Mouse (Mus musculus): ENCODE data around the gene Gm3336. TPM values are rescaled to one million over a fixed set of nuclear protein-coding genes. Genes with fewer than 3 reads are reported as not detected.

The Gm3336 gene
- total and polyA plus RNA-seq, 2 experiments: 0.28 to 1.0 TPM

DNA sequence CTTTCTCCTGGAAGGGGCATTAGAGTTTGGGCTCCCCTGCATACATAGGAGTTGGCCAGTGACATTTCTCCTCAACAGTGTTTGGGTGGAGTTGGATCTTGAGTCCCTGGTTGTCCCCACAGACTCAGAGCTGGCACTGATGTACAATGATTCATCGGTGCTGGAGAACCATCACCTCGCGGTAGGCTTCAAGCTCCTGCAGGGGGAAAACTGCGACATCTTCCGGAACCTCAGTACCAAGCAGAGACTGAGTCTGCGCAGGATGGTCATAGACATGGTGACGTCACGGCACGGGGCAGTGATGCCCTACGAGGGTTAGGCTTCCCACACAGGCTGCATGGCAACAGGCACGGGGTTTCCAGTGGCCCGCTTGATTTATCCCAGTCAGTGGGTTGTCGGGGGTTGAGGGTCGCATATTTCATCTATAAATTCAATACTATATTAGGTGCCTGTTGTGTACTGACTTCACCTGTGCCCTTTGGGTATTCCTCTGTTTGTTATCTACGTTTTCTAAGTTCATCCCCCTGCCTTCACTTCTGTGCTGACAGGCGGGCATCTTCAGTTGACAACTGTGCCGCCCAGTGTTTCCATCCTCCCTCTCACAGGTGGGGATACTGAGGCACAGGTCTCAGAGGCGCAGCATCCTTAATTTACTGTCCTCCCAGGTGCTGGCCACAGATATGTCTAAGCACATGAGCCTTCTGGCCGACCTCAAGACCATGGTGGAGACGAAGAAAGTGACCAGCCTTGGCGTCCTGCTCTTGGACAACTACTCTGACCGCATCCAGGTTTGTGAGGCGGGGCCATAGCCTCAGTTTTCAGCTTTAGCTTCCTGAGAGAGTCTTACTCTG lies 30.1 kb downstream of the Gm3336 start:
- no peak for DNase-seq (ENCODE audit: extremely low read depth, low read depth, low spot score)
- no peak overlapping the region for H3K27ac ChIP-seq (replicated peaks; ENCODE audit: insufficient read depth, low read depth, low read length)
- H3K4me1 ChIP-seq (ENCODE audit: control insufficient read depth, insufficient read depth, low read length): peaks cover 3% of the 10 kb centered on the region; the same call in 1 of the 2 replicates
- WGBS: 92% methylated on average over 23 of the region's 23 CpGs
- no peak overlapping the region for H3K9ac ChIP-seq (ENCODE audit: low read depth, low read length)
- TF ChIP-seq POLR2A (IDR thresholded peaks at IDR 0.05; ENCODE audit: extremely low read depth, insufficient read depth, low read length): no peak
- H3K4me3 ChIP-seq (ENCODE audit: insufficient read depth, low read depth, low read length): no peak overlapping the region
- H3K36me3 ChIP-seq (ENCODE audit: control insufficient read depth, insufficient read depth, low read length): no peaks in the 10 kb centered on the region
- no peaks in the 10 kb centered on the region for H3K79me2 ChIP-seq (ENCODE audit: control insufficient read depth, insufficient read depth, low read length)
- H3K27me3 ChIP-seq (ENCODE audit: control insufficient read depth, insufficient read depth, low read length): no peaks in the 10 kb centered on the region

DNA sequence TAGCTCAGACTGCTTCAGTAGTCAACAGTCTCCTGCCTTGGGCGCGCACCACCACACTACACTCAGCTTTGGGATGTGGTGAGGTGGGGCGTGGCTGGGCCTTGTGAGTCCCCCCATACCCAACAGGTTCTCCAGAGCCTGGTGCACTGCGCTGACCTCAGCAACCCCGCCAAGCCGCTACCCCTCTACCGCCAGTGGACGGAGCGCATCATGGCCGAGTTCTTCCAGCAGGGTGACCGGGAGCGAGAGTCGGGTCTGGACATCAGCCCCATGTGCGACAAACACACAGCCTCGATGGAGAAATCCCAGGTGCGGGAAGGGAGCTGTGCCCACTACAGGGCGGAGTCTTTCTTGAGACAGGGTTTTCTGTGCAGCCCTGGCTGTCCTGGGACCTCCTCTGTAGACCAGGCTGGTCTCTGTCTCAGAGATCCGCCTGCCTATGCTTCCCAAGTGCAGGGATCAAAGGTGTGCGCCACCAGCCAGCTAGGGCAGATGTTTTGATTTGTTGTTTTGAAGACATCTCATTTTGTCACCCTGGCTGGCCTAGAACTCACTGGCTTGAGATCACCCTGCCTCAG lies 30.8 kb downstream of the Gm3336 start:
- Histone ChIP-seq H3K79me2 (ENCODE audit: control insufficient read depth, insufficient read depth, low read length) (no peaks in the 10 kb centered on the region), H3K4me3 (ENCODE audit: insufficient read depth, low read depth, low read length) (no peak overlapping the region), H3K27ac (replicated peaks; ENCODE audit: insufficient read depth, low read depth, low read length) (no peak overlapping the region), H3K36me3 (ENCODE audit: control insufficient read depth, insufficient read depth, low read length) (no peaks in the 10 kb centered on the region), H3K9ac (ENCODE audit: low read depth, low read length) (no peak overlapping the region), H3K27me3 (ENCODE audit: control insufficient read depth, insufficient read depth, low read length) (no peaks in the 10 kb centered on the region), H3K4me1 (ENCODE audit: control insufficient read depth, insufficient read depth, low read length) (no peaks in the 10 kb centered on the region; the same call in 1 of the 2 replicates)
- no peak for DNase-seq (ENCODE audit: extremely low read depth, low read depth, low spot score)
- 93% methylated on average over 19 of the region's 19 CpGs for WGBS
- TF ChIP-seq CTCF (IDR thresholded peaks at IDR 0.05; ENCODE audit: low read depth, low read length): no peak
- no peak for TF ChIP-seq POLR2A (IDR thresholded peaks at IDR 0.05; ENCODE audit: extremely low read depth, insufficient read depth, low read length)

DNA sequence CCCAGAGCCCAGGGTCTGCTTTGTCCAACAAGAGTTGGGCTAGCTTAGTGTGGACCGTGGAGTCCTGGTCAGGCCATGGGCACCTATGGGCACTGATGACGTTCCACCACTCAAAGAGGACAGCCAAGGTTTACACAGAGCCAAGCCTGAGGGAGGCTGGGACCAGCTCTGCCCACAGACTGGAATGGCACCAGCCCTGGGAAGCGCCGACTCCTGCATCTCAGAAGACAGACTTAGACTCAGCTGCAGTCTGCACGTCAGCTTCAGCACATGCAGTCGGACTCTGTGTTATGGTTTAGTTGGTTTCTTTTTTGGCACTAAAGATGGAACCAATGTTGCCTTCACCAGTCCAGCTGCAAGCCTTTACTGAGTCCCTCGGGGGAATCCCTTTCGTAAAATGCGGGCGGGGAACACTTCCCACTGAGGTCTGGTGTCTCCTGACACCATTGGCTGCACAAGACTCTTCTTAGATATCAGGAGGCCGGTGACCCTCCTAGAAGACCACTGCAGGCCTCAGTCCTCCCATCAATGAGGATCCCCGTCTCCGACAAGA lies 31.9 kb downstream of the Gm3336 start:
- Histone ChIP-seq H3K79me2 (ENCODE audit: control insufficient read depth, insufficient read depth, low read length) (peaks cover 4% of the 10 kb centered on the region; the same call in 1 of the 2 replicates), H3K9ac (ENCODE audit: low read depth, low read length) (no peak overlapping the region), H3K4me1 (ENCODE audit: control insufficient read depth, insufficient read depth, low read length) (peaks cover 2% of the 10 kb centered on the region; the same call in 1 of the 2 replicates), H3K27ac (replicated peaks; ENCODE audit: insufficient read depth, low read depth, low read length) (no peak overlapping the region), H3K4me3 (ENCODE audit: insufficient read depth, low read depth, low read length) (no peak overlapping the region), H3K27me3 (ENCODE audit: control insufficient read depth, insufficient read depth, low read length) (no peaks in the 10 kb centered on the region), H3K36me3 (ENCODE audit: control insufficient read depth, insufficient read depth, low read length) (no peaks in the 10 kb centered on the region)
- no peak for DNase-seq (ENCODE audit: extremely low read depth, low read depth, low spot score)
- 93% methylated on average over 13 of the region's 13 CpGs for WGBS
- TF ChIP-seq CTCF (IDR thresholded peaks at IDR 0.05; ENCODE audit: low read depth, low read length) (no peak), POLR2A (IDR thresholded peaks at IDR 0.05; ENCODE audit: extremely low read depth, insufficient read depth, low read length) (no peak)

DNA sequence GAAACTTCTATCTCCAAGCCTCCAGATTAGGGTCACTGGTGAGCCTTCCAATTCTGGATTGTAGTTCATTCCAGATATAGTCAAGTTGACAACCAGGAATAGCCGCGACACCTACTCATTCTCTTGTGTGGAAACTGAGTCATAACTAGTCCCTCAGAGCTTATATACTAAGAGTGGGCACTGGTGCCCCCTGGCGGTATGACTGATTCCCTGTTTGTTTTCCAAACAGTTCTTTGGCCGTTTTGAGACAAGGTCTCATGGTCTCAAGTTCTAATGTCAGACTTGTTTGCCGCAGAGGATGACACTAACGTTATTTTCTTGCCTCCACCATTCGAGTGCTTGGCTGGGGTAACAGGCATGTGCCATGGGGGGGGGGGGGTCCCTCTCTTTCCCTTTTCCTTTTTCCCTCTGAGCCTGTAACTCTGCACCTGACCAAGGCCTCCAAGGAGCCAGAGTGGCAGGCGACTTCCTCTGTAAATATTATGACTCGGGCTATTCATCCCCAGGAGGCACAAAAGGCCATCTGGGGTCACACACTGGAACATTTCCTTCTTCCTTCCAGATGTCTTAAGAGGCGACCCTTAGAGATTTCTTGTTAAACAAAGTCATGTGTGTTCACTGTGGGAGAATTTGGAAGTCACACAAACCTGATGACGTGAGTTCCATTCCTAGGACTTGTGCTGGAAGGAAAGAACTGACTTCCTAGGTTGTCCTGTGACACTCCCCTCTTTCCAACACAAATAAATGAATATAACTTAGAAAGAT lies 33.8 kb downstream of the Gm3336 start:
- Histone ChIP-seq H3K79me2 (ENCODE audit: control insufficient read depth, insufficient read depth, low read length) (peaks cover 4% of the 10 kb centered on the region; the same call in 1 of the 2 replicates), H3K4me1 (ENCODE audit: control insufficient read depth, insufficient read depth, low read length) (peaks cover 6% of the 10 kb centered on the region; the same call in 1 of the 2 replicates), H3K4me3 (ENCODE audit: insufficient read depth, low read depth, low read length) (no peak overlapping the region), H3K27me3 (ENCODE audit: control insufficient read depth, insufficient read depth, low read length) (no peaks in the 10 kb centered on the region), H3K36me3 (ENCODE audit: control insufficient read depth, insufficient read depth, low read length) (no peaks in the 10 kb centered on the region), H3K27ac (replicated peaks; ENCODE audit: insufficient read depth, low read depth, low read length) (peak overlapping the region; percentile 85), H3K9ac (ENCODE audit: low read depth, low read length) (no peak overlapping the region; the same call in 1 of the 2 replicates)
- DNase-seq (ENCODE audit: extremely low read depth, low read depth, low spot score): peak; percentile 64
- TF ChIP-seq POLR2A (IDR thresholded peaks at IDR 0.05; ENCODE audit: extremely low read depth, insufficient read depth, low read length): no peak
- TF ChIP-seq CTCF (IDR thresholded peaks at IDR 0.05; ENCODE audit: low read depth, low read length): peak; percentile 58
- WGBS: 24% methylated on average over 11 of the region's 11 CpGs

DNA sequence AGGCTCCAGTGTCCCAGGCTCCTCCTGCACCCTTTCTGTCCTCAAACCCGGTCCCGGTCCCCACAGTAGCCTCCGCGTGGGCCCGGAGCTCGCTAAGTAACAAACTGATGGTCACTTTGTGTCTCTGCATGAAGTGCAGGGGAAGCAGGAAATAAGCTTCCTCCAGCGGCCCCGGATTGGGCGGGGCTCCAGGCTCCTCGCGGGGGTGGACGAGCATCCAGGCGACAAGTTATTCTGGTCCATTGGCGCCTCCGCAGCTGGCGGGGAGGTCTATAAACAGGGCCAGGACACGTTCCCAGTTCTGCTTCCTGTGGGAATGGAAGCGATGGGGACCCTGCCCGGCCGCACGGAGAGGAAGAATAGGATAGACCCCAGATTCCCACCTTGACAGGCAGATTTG lies 34.8 kb downstream of the Gm3336 start:
- Histone ChIP-seq H3K4me1 (ENCODE audit: control insufficient read depth, insufficient read depth, low read length) (peaks cover 6% of the 10 kb centered on the region; the same call in 1 of the 2 replicates), H3K27me3 (ENCODE audit: control insufficient read depth, insufficient read depth, low read length) (no peaks in the 10 kb centered on the region), H3K27ac (replicated peaks; ENCODE audit: insufficient read depth, low read depth, low read length) (peak overlapping the region; percentile 85), H3K79me2 (ENCODE audit: control insufficient read depth, insufficient read depth, low read length) (peaks cover 4% of the 10 kb centered on the region; the same call in 1 of the 2 replicates), H3K4me3 (ENCODE audit: insufficient read depth, low read depth, low read length) (peak overlapping the region; percentile 18), H3K9ac (ENCODE audit: low read depth, low read length) (peak overlapping the region; percentile 50), H3K36me3 (ENCODE audit: control insufficient read depth, insufficient read depth, low read length) (no peaks in the 10 kb centered on the region)
- WGBS: 47% methylated on average over 21 of the region's 21 CpGs
- no peak for DNase-seq (ENCODE audit: extremely low read depth, low read depth, low spot score)
- peak; percentile 45; the same call in 1 of the 2 replicates for TF ChIP-seq POLR2A (IDR thresholded peaks at IDR 0.05; ENCODE audit: extremely low read depth, insufficient read depth, low read length)
- no peak for TF ChIP-seq CTCF (IDR thresholded peaks at IDR 0.05; ENCODE audit: low read depth, low read length)

Data from liver, adult 2 months (tissue).